Mouse (Mus musculus): ENCODE results near the gene Olfr883. TPM values are rescaled to one million over a fixed set of nuclear protein-coding genes. Genes with fewer than 3 reads are reported as not detected.

The Olfr883 gene
- not detected for total RNA-seq (2021)
- long read RNA-seq, experiment 1 = 0 reads
- long read RNA-seq, experiment 2 = 0 reads

DNA sequence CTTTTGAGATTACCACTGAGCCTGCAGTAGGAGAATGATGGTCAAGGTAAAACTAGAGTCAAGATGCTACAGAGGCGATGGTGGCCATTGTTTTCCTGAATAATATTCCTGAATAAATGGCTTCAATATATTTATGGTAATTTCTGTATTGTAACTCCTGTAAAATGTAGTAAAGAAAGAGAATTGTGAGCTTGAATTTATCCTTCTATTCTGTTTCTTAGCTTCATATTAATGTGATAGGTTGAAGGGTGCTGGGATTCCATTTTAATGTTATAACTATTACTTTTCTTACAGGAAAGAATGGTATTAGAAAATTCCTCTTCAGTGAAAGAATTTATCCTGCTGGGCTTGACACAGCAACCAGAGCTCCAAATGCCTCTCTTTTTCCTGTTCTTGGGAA is at the start of gene Olfr883:
Gene Olfr883, plus strand, starts transcription at position 301 of the 400 bp plus-strand sequence.
- no peak for DNase-seq (ENCODE audit: low spot score in 2 of 2)

DNA sequence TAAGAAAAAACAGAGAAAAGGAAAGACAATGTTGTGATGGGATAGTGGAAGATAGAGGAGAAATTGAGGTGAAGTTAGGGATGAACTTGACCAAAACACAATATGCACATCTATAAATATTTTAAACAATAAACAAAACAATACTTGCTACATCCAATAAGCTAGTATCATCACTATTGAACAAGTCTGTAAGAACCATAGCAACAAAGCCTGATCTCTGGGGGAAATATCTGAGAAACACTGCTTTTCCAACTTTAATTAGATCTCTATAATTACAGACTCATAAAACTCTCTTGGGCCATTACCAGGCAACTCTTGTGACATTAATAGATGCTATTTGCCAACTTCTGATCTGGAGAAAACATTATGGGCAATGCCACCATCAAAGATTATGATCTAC is 34.1 kb upstream of the Olfr883 start, which contains the start of gene Olfr881:
Gene Olfr881, plus strand, starts transcription at position 301 of the 400 bp plus-strand sequence.
- DNase-seq (ENCODE audit: low spot score in 2 of 2) = no peak

DNA sequence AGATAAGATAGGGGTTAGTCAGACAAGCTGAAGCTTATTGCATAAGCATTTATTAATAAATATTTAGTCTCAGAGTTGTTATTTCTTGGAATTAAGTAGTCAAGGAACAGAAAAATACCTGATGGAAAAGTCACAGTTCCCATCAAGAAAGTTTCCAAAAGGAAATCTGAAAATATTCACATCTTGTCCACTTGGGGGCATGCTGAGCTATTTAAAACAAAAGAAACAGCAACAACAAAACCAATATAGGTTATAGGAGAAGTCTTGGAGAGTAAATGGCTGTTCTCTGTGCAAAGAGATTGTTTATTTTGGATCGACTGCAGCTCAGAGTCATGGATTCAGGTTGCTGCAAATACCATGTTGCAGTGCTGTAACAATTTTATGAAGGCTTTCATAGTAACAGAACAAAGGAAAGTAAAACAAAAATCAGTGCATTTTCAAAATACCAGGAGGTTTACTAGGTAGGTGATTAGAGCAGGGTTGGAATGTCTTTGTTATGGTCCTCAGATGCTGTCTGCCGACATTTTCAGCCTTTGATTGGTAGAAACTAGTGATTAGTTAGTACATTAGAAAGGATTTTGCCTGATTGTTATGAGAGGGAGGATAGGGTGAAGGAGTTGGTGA is 26.9 kb upstream of the Olfr883 start:
- DNase-seq (ENCODE audit: low spot score in 2 of 2) = no peak

DNA sequence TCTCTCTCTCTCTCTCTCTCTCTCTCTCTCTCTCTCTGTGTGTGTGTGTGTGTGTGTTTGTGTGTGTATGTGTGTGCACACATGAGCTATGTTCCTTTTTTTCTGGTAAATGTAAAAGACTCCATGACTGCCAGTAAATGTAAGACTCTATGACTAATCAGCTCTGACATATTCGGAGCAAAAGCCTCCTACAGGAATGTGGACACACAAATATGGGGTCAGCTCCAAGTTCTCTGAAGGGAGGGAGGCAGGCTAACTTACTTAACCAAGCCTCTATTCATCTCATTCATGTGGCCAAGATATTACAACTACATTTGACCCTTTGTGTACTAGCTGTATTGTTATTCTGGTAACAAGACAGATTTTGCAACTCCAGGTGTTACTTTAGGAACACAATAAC is 25.6 kb upstream of the Olfr883 start:
- no peak for DNase-seq (ENCODE audit: low spot score in 2 of 2)

DNA sequence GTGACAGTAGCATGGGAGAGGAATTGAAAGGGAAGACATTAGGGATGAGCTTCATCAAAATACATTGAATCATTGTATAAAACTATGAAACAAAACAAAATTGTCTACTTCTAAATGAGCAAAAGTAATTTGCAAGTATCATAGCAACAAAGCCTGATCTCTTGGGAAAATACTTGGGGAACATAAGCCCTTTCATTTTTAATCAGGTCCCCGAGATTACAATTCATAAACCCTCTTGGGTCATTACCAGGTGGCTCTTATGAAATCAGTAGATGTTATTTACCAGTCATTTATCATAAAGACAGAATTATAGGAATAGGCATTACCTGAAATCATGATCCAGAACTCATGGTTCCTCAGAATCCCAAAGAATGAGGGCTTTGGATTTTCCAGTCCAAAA is 20.6 kb downstream of the Olfr883 start, which contains the start of gene Olfr884:
Gene Olfr884, plus strand, starts transcription at position 301 of the 400 bp plus-strand sequence.
- DNase-seq (ENCODE audit: low spot score in 2 of 2) = no peak

DNA sequence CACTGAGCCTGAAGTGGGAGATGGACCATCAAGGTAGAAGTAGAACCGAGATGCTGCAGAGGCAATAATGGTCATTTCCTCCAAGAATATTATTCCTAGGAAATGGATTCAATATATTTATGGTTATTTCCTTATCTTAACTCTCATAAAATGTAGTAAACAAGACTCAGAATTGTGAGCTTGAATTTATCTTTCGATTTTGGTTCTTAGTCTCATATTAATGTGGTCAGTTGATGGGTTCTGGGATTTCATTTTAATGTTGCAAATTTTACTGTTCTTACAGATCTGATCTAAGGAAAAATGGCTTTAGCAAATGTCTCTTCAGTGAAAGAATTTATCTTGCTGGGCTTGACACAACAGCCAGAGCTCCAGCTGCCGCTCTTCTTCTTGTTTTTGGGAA is 35.4 kb downstream of the Olfr883 start, which contains the start of gene Olfr885:
Gene Olfr885, plus strand, starts transcription at position 301 of the 400 bp plus-strand sequence.
- no peak for DNase-seq (ENCODE audit: low spot score in 2 of 2)

Other genes starting within 250 kb of the Olfr883 start
- gene Olfr876, start 222.8 kb upstream of the Olfr883 start, total RNA-seq (2021) = not detected
- gene Olfr877, start 171.5 kb upstream of the Olfr883 start, total RNA-seq (2021) = not detected
- not detected for gene Olfr145, start 129.1 kb upstream of the Olfr883 start, total RNA-seq (2021)
- not detected for gene Olfr878, start 108.0 kb upstream of the Olfr883 start, total RNA-seq (2021)
- not detected for gene Olfr881, start 34.0 kb upstream of the Olfr883 start, total RNA-seq (2021)
- not detected for gene Olfr884, start 20.7 kb downstream of the Olfr883 start, total RNA-seq (2021)
- gene Olfr885, start 35.5 kb downstream of the Olfr883 start, total RNA-seq (2021) = not detected
- gene Olfr887, start 58.3 kb downstream of the Olfr883 start, total RNA-seq (2021) = not detected
- gene Olfr888, start 82.3 kb downstream of the Olfr883 start, total RNA-seq (2021) = not detected
- not detected for gene Olfr889, start 89.4 kb downstream of the Olfr883 start, total RNA-seq (2021)
- gene Olfr890, start 116.7 kb downstream of the Olfr883 start, total RNA-seq (2021) = not detected
- not detected for gene Olfr891, start 155.0 kb downstream of the Olfr883 start, total RNA-seq (2021)
- gene Olfr893, start 182.6 kb downstream of the Olfr883 start, total RNA-seq (2021) = not detected
- gene Olfr894, start 192.2 kb downstream of the Olfr883 start, total RNA-seq (2021) = not detected
- not detected for gene Olfr143, start 227.0 kb downstream of the Olfr883 start, total RNA-seq (2021)
- not detected for gene Olfr895, start 242.0 kb downstream of the Olfr883 start, total RNA-seq (2021)

Data from layer of hippocampus, postnatal 14 days (tissue).